Mouse (Mus musculus) forebrain, embryonic 10.5 days (tissue): ENCODE results near the gene Ccdc102a. TPM values are rescaled to one million over a fixed set of nuclear protein-coding genes. Genes with fewer than 3 reads are reported as not detected.
A peak's percentile ranks its signal among the peaks of the same experiment; 100 is the strongest.

Experiments used
- DNase-seq: peaks from one replicate; pipeline ENCODE4 v3.0.0-alpha.2; 2017; ENCODE audit warnings: low spot score; ENCODE audit errors: extremely low spot score
- H3K27ac ChIP-seq: fragments of 300-500 bp; sonication (generic); 2 replicates; pipeline ENCODE4 v1.5.1; 2016; ENCODE audit warnings: mild to moderate bottlenecking
- H3K27me3 ChIP-seq: fragments of 300-500 bp; sonication (generic); 2 replicates; pipeline ENCODE4 v1.6.1; 2016; ENCODE audit warnings: mild to moderate bottlenecking; ENCODE audit not compliant: poor library complexity, severe bottlenecking
- H3K36me3 ChIP-seq: fragments of 300-500 bp; sonication (generic); replicated peaks from 2 replicates; pipeline ENCODE4 v1.6.1; 2016; ENCODE audit warnings: mild to moderate bottlenecking, moderate library complexity
- H3K4me1 ChIP-seq: fragments of 300-500 bp; sonication (generic); 2 replicates; pipeline ENCODE4 v1.6.1; 2016
- H3K4me3 ChIP-seq: fragments of 300-500 bp; sonication (generic); 2 replicates; pipeline ENCODE4 v1.5.1; 2016; ENCODE audit warnings: mild to moderate bottlenecking, moderate library complexity
- H3K9me3 ChIP-seq: fragments of 300-500 bp; sonication (generic); 2 replicates; pipeline ENCODE4 v1.6.1; 2016; ENCODE audit warnings: mild to moderate bottlenecking, moderate library complexity
- WGBS: fragments of 180-500 bp; shearing (Covaris S2); methylation state at CpG from one replicate; pipeline ENCODE4 v1.1.7; 2016; 5-methylcytosine and 5-hydroxymethylcytosine counted together
- polyA plus RNA-seq: library from polyadenylated mRNA; unstranded; fragments of >200 nt; fragmentation: Nextera tagmentation; extraction: Ambion mirVana; gene quantifications from 2 replicates; pipeline ENCODE4 v1.2.1, GENCODE M21; 2016

Gene Ccdc102a
- polyA plus RNA-seq, 1 experiment from 2014 or later: 13.5 TPM

GRCm38 (mm10) chr8:94950046-94950445 is 32.1 kb upstream of the Ccdc102a start:
- 19% methylated on average over 4 of the region's 4 CpGs for WGBS
- DNase-seq: peak; percentile 80
- peaks cover 20% of the 10 kb centered on the region for H3K4me1 ChIP-seq
- no peak overlapping the region for H3K4me3 ChIP-seq
- H3K27ac ChIP-seq: no peak overlapping the region
- peaks cover 12% of the 10 kb centered on the region; the same call in 1 of the 2 replicates for H3K27me3 ChIP-seq
- H3K36me3 ChIP-seq: no peaks in the 10 kb centered on the region
- no peaks in the 10 kb centered on the region for H3K9me3 ChIP-seq

DNA sequence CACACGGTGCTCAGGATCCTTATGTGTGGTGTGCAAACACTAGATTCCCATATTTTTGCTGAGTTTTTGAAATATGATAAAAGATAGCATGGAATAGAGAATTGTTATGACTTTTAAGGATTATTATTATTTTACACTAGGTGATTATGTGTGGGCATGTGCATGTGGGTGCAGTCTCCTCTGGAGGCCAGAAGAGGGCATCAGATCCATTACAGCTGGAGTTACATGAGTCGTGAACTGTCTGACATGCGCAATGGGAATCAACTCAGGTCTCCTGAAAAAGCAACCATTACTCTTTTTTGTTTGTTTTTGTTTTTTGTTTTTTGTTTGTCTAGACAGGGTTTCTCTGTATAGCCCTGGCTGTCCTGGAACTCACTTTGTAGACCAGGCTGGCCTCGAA is 31.1 kb upstream of the Ccdc102a start:
- DNase-seq: no peak
- 89% methylated on average over 4 of the region's 4 CpGs for WGBS
- Histone ChIP-seq H3K4me3 (no peak overlapping the region), H3K4me1 (peaks cover 24% of the 10 kb centered on the region), H3K27me3 (peaks cover 11% of the 10 kb centered on the region; the same call in 1 of the 2 replicates), H3K36me3 (no peaks in the 10 kb centered on the region), H3K9me3 (no peaks in the 10 kb centered on the region), H3K27ac (no peak overlapping the region)

DNA sequence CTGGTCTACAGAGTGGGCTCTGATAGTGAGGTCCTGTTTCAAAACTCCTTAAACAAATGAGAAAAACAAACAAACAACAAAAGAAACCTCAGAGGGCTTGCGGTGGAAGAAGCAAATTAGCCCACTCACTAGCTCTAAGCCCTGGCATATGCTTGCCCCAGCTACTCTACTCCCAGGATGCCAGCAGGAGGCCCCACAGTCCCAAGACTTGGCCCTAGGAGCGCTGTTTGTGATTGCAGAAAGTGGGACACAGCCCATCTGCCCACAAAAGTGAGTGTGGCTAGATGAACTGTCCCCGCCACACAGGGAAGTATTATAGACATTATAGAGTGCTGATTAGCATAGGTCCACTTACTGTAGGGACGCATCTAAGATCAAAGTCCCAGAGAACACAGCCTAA is 30.5 kb upstream of the Ccdc102a start:
- DNase-seq: no peak
- 82% methylated on average over 4 of the region's 4 CpGs for WGBS
- no peak overlapping the region for H3K4me3 ChIP-seq
- H3K27me3 ChIP-seq: peaks cover 9% of the 10 kb centered on the region; the same call in 1 of the 2 replicates
- H3K36me3 ChIP-seq: no peaks in the 10 kb centered on the region
- H3K4me1 ChIP-seq: peaks cover 30% of the 10 kb centered on the region
- H3K9me3 ChIP-seq: no peaks in the 10 kb centered on the region
- H3K27ac ChIP-seq: no peak overlapping the region

DNA sequence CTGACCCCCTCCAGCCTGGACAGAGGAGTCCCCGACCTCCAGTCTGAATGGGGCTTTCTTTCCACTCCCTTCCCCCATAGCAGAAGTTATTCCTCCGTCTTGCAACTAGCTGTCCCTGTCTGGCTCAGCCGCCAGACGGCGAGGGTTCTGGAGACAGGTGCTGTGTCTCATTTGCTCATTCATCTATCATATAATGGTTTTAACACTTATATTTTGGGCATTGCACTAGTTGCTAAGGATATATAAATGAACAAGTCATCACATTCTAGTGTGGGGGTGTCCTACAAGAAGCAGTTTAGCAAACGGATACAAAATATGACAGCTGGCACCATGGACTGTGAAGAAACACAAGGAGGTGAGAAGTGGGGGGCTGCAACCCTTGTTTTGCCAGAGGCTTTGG is 27.3 kb upstream of the Ccdc102a start:
- no peak for DNase-seq
- WGBS: 63% methylated on average over 6 of the region's 6 CpGs
- peaks cover 31% of the 10 kb centered on the region for H3K4me1 ChIP-seq

GRCm38 (mm10) chr8:94942566-94942965 is 24.7 kb upstream of the Ccdc102a start:
- H3K27ac ChIP-seq: no peak overlapping the region
- no peaks in the 10 kb centered on the region for H3K9me3 ChIP-seq
- H3K27me3 ChIP-seq: peaks cover 9% of the 10 kb centered on the region; the same call in 1 of the 2 replicates
- WGBS: 16% methylated on average over 6 of the region's 6 CpGs
- no peaks in the 10 kb centered on the region for H3K36me3 ChIP-seq
- peaks cover 31% of the 10 kb centered on the region for H3K4me1 ChIP-seq
- no peak overlapping the region for H3K4me3 ChIP-seq
- peak; percentile 65 for DNase-seq

More for the DNA sequence above, 27.3 kb upstream of the Ccdc102a start:
- Histone ChIP-seq H3K4me3 (no peak overlapping the region), H3K27me3 (peaks cover 9% of the 10 kb centered on the region; the same call in 1 of the 2 replicates), H3K36me3 (no peaks in the 10 kb centered on the region), H3K27ac (no peak overlapping the region), H3K9me3 (no peaks in the 10 kb centered on the region)

DNA sequence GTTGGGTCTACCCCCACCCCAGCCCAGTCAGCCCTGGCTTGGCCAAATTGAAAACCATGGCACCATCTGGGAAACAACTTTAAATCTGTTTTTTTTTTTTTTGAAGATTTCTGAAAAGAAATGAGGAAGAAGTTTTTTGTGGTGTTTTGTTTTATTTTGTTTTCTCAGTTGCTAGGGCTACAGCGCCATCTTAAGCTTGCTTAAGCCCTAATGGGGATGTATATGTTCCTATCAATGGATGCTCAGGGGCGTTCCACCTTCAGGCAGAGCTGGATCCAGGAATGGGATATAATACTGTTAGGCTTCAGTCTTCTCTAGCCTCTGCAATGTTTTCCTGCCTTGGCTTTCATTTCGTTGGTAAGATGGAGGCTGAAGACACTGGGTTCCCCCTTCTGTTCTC is 17.3 kb upstream of the Ccdc102a start:
- WGBS: 86% methylated on average over 3 of the region's 3 CpGs
- no peak for DNase-seq
- no peaks in the 10 kb centered on the region for H3K36me3 ChIP-seq
- H3K4me3 ChIP-seq: no peak overlapping the region
- no peak overlapping the region for H3K27ac ChIP-seq
- H3K27me3 ChIP-seq: no peaks in the 10 kb centered on the region
- no peaks in the 10 kb centered on the region for H3K4me1 ChIP-seq
- no peaks in the 10 kb centered on the region for H3K9me3 ChIP-seq

- 68% methylated on average over 5 of the region's 5 CpGs for WGBS
- H3K27me3 ChIP-seq: no peaks in the 10 kb centered on the region
- no peak for DNase-seq
- H3K27ac ChIP-seq: no peak overlapping the region
- H3K4me3 ChIP-seq: no peak overlapping the region
- no peaks in the 10 kb centered on the region for H3K9me3 ChIP-seq
- H3K36me3 ChIP-seq: no peaks in the 10 kb centered on the region
- H3K4me1 ChIP-seq: no peaks in the 10 kb centered on the region
These were observed 16.0 kb upstream of the Ccdc102a start for GRCm38 (mm10) chr8:94933918-94934317.

DNA sequence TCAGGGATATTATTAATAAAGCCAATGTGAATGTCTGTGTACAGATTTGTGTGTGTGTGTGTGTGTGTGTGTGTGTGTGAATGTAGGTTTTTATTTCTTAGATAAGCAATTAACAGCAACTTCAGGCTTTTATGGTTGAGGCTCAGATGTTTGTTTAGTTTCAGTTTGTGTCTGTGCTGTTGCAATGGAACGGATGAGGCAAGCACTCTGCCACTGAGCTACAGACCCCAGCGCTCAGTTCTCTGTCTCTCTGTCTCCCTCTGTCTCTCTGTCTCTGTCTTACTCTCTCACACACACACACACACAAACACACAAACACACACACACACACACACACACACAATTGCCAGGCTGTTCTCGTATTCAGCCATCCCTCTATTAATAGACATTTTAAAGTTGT is 10.3 kb upstream of the Ccdc102a start:
- DNase-seq: no peak
- Histone ChIP-seq H3K9me3 (no peaks in the 10 kb centered on the region), H3K27me3 (no peaks in the 10 kb centered on the region), H3K4me1 (peaks cover 10% of the 10 kb centered on the region), H3K4me3 (no peak overlapping the region), H3K27ac (no peak overlapping the region), H3K36me3 (no peaks in the 10 kb centered on the region)
- WGBS: 76% methylated on average over 3 of the region's 3 CpGs

GRCm38 (mm10) chr8:94923405-94923804 is 5.5 kb upstream of the Ccdc102a start, which contains the start of gene Adgrg5:
Gene Adgrg5 (plus strand): TSS chr8:94923694.
- Histone ChIP-seq H3K36me3 (no peaks in the 10 kb centered on the region), H3K9me3 (no peaks in the 10 kb centered on the region), H3K4me1 (peaks cover 27% of the 10 kb centered on the region), H3K27me3 (peaks cover 18% of the 10 kb centered on the region), H3K27ac (peak within 1 kb of the TSS; percentile 58), H3K4me3 (no peak within 1 kb of the TSS)
- DNase-seq: no peak
- WGBS: 61% methylated on average over 8 of the region's 8 CpGs

- Histone ChIP-seq H3K4me3 (no peak overlapping the region), H3K27me3 (peaks cover 23% of the 10 kb centered on the region), H3K4me1 (peaks cover 34% of the 10 kb centered on the region), H3K27ac (peak overlapping the region; percentile 58), H3K9me3 (no peaks in the 10 kb centered on the region), H3K36me3 (no peaks in the 10 kb centered on the region)
- DNase-seq: no peak
- 42% methylated on average over 8 of the region's 8 CpGs for WGBS
These were observed 4.7 kb upstream of the Ccdc102a start for GRCm38 (mm10) chr8:94922602-94923001.

- peak overlapping the region; percentile 58 for H3K27ac ChIP-seq
- H3K27me3 ChIP-seq: peaks cover 23% of the 10 kb centered on the region
- 73% methylated on average over 6 of the region's 6 CpGs for WGBS
- no peak overlapping the region for H3K4me3 ChIP-seq
- DNase-seq: no peak
- no peaks in the 10 kb centered on the region for H3K36me3 ChIP-seq
- H3K4me1 ChIP-seq: peaks cover 37% of the 10 kb centered on the region
- no peaks in the 10 kb centered on the region for H3K9me3 ChIP-seq
These were observed 4.3 kb upstream of the Ccdc102a start for GRCm38 (mm10) chr8:94922176-94922575.

GRCm38 (mm10) chr8:94919256-94919655 is 1.4 kb upstream of the Ccdc102a start:
- H3K4me1 ChIP-seq: peaks cover 66% of the 10 kb centered on the region
- H3K27me3 ChIP-seq: peaks cover 47% of the 10 kb centered on the region
- H3K27ac ChIP-seq: no peak overlapping the region
- no peaks in the 10 kb centered on the region for H3K9me3 ChIP-seq
- H3K4me3 ChIP-seq: no peak overlapping the region
- no peaks in the 10 kb centered on the region for H3K36me3 ChIP-seq
- no peak for DNase-seq

GRCm38 (mm10) chr8:94917352-94917751 is 546 bp downstream of the Ccdc102a start:
- DNase-seq: peak; percentile 97
- Histone ChIP-seq H3K9me3 (no peaks in the 10 kb centered on the region), H3K27ac (peak overlapping the region; percentile 97), H3K4me1 (peaks cover 63% of the 10 kb centered on the region), H3K36me3 (peaks cover 6% of the 10 kb centered on the region; the same call in 1 of the 2 replicates), H3K4me3 (peak overlapping the region; percentile 92), H3K27me3 (peaks cover 66% of the 10 kb centered on the region)
- WGBS: 1% methylated on average over 27 of the region's 27 CpGs

DNA sequence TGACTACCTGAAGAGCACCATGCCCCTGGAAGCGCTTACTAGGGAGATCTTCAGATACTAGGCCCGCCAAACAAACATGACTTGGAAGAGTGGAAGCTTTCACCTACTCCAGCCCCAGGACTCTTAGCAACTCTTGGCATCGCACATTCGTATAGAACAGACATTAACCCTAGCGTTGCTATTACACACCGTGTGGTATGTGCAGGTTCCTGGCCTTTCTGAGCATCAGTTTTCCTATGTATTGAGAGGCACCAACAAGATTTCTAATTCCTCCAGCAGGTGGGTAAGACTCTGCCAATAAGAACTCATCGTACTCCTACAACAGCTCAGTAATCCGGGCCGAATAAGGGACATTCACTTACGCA is 956 bp downstream of the Ccdc102a start:
- Histone ChIP-seq H3K27ac (peak overlapping the region; percentile 97), H3K4me1 (peaks cover 59% of the 10 kb centered on the region)

More for the DNA sequence above, 956 bp downstream of the Ccdc102a start:
- no peak for DNase-seq
- H3K4me3 ChIP-seq: peak overlapping the region; percentile 92
- H3K36me3 ChIP-seq: peaks cover 11% of the 10 kb centered on the region
- H3K9me3 ChIP-seq: no peaks in the 10 kb centered on the region
- peaks cover 70% of the 10 kb centered on the region for H3K27me3 ChIP-seq
- 4% methylated on average over 10 of the region's 10 CpGs for WGBS
